Mouse (Mus musculus) CH12F3 (cell line): ENCODE results near the gene Zswim8.

Experiments
- in situ Hi-C: fragments of 300-500 bp; cut with MboI; formaldehyde crosslinking; loops from 2 replicates; pipeline ENCODE4 v1.14.3; 2020; ENCODE audit warnings: low sequenced_read_pairs

Gene Zswim8

DNA sequence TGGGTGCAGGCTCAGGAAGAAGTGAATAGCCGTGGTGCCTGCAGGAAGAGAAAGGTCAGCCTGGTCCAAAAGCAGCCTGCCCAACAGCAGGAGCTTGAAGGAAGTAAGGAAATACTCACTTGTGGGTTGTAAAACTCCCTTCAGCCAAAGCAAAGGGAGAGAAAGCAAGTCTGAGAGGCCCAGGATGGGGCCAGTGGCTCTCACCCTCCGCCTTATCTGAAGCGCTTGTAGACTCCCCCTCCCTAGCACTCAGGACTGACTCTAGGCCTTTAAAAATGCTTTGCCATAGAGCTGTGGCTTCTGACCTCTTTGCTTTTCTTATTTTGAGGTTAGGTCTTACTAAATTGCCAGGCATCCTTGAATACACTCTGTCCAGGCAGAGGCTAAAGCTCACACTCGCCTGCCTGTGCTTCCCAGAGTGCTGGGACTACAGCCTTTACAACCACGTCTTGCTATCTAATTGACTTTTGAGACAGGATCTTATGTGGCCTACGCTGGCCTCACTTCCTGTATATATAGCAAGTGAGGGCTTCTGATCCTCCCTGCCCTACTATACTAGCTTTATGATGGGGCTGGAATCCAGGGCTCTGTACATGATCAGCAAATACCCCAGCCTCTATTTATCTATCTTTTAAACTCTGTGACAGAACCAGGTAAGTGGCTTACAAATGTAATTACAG lies 18.4 kb downstream of the Zswim8 start:
- in situ Hi-C loops: no loop called here

DNA sequence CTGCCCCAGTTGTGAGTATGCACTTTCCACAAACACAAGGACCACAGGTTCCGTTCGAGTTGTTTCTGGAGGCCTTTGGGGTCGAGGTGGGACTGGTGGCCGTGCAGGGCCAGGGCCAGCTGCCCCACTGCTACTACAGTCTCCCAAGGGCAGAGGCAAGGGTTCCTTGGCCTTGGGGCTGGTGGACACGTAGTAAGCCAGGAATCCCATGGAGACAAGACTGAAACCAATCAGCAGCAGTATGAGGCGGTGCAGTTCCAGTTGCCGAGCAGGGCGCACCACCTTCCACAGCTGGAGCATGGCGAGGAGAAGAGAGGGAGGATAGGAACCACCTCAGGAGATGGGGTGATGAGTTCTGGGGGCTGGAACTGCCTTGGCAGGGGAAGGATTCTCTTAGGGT lies 22.5 kb downstream of the Zswim8 start:
- in situ Hi-C loops: no loop called here

DNA sequence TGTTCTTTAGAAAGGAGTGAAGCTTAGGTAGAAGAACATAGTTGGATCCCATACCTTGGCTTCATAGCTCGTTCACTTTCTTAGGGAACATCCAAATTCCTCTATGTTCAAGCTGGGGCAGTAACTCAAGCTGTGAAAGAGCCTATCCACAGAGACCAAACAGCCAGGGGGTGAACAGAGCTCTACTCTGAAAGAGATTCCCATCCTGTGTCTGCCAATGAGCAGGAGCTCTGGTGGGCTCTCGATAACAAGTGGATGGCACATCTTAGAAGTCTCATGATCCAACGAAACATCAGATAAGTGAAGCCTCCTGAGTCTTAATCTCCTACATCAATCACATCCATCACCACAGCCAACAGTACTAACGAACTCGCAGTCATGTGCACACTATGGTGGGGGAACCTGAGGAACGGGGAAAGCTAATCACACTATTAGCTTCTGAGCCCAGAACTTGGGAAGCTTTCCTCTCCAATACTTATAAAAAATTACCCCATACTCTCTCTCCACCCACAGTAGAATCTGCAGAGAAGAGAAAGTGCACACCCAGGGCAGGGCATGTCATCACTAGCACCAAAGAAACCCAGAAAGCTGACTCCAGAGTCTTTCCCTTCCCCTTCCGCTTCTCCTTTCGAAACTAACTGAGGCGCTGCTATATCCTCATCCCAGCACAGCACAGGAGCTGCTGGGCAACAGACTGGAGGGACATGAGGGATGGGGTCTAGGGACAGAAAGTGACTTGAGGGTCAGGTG lies 23.7 kb downstream of the Zswim8 start:
- in situ Hi-C loops: no loop called here

DNA sequence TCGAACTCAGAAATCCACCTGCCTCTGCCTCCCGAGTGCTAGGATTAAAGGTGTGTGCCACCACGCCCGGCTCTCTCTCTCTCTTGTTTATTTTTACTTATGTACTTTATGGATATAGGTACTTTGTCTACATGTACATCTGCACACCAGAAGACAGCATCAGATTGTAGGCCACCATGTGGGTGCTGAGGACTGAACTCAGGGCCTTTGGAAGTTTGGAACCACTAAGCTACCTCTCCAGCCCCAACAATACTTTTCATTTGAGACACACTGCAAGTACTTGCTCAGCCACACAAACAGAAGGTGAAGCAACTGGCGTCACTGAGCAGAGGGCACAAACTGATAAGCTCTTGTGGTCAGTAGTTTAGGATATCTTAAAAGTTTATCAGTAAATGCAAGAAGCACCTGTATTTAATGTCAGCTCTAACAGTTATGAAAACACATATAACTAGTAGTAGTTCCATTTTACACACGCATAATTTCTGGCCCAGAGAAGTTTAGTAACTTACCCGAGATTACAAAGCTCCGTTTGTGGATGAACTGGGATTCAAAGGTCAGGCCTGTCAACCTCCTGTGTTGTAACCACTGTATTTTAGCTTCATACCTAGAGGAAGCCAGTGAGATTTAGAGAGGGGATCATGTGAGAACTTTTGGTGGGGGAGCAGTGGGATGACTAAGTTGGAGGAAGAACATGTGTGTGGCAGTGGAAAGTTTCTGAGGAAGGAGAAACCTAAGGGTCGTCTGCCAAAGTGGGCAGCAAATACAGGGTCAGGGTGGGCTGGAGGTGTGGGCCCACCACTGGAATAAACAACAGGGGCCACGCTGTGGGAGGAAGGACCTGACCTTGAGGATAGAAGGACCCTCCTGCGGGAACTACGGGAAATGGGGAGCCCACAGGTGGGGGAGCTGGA lies 25.9 kb downstream of the Zswim8 start:
- in situ Hi-C loops: no loop called here

DNA sequence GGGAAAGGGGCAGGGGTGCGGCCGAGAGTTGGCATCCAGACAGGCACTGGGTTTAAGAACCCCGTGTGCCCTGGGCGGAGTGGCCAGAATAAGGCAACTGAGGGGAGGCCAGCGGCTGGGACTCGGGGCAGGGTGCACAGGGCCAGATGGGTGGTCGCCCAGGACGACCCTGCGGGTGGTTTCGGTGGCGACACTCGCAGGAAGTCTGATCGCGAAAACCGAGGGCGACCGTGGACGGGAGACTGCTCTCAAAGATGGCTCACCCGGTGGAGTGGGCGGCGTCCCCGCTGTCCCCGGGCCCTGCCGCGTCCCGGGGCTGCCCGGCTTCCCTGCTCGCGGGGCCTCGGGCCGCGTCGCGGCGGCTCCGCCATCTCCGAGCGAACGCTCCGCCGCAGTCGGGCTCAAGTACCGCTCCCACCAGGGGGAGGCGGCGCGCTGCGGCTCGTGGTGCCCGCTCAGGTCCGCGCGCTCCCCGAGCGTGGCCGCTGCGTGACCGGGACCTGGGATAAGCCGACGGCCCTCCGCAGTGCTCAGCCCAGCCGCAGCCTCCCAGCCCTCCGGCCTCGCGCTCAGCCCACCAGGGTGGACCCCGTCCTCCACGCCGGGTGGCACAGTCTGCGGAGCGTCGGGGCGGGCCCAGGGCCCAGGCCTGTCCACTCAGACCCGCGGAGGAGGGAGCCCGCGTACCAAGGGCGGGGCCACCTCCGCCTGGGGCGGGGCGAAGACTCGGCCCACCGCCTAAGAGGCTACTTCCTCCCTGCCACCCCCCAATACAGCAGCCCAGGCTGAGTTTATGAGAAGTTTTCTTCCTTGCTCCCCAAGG lies 26.8 kb downstream of the Zswim8 start, which contains the start of gene Ndst2:
Ndst2 (minus strand) TSS at position 611 of the 823 bp plus-strand sequence.
- in situ Hi-C loops: no loop called here

DNA sequence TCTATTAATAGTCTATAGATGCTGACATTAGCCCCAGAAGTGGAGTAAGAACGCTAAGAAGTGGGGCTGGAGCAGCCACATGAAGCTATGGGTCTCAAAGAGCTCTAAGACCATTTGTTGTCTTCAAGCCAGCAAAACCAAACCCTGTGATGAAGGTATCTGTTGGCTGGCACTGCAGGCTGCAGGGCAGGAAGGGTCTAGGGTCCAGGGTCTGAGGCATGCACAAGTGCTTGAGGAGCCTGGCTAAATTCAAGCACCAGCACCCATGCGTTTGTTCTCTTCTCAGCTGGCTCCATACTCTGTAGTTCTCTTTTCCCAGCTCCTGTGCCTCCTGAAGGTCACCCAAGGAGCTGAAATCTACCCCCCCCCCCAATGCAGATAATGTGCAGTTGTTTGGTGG lies 27.7 kb downstream of the Zswim8 start:
- in situ Hi-C loops: no loop called here

DNA sequence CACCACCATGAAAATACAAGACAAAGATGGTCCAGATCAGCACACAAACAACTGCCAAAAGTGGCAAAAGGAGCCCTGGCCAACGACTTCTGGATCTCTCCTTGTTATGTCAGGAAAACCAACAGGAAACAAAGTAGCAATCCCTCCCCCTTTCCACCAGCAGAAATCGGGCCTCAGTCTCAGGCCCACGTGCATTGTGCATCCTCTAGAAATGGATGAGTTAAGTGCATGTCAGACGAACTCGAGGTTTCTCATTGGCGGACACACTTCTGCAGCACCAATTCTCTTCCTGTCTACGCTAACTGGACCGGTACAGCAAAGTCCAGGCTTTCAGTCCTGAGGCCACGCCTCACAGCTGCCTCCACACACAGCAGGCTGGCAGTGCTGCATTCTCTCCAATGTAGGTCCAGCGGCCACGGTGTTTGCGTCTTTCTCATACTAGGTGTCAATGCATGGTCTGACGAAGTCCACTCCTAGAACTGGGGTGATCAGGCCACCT lies 28.6 kb downstream of the Zswim8 start:
- in situ Hi-C loops: no loop called here

DNA sequence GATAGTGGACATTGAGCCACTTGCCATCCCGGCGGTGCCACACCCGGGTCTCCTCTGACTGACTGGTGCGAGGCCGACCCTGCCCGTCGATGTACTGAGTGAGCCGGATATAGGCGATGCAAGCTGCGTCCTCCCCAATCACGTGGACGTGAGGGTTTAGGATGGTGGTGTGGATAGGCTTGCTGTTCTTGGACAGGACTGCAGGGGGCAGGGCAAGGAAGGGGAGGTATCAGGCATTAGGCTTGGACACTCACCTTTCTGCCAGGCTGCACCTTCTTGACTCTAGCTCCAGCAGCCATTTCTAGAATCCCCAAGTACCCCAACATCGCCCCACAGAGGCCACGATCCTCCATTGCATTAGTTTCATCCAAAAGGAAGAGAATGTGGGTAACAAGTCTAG lies 30.0 kb downstream of the Zswim8 start:
- in situ Hi-C loops: no loop called here

DNA sequence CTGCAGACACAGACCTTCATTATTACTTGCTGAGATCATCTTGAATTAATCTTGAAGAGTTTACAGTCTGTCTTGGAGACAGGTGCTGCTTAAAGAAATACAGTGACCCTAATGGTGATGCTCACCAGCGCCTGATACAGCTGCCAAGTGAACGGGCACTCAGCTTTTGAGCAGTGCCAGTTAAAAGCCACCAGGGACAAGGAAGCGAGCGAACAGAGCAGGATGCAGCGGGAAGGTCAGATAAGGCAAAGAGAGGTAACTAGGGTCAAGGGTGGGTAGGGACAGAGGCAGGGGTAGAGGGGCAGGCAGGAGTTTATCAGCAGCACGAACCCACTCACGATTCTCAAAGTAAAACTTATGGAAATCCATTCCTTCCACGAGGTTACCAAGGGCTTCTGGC lies 31.2 kb downstream of the Zswim8 start:
- in situ Hi-C loops: no loop called here

DNA sequence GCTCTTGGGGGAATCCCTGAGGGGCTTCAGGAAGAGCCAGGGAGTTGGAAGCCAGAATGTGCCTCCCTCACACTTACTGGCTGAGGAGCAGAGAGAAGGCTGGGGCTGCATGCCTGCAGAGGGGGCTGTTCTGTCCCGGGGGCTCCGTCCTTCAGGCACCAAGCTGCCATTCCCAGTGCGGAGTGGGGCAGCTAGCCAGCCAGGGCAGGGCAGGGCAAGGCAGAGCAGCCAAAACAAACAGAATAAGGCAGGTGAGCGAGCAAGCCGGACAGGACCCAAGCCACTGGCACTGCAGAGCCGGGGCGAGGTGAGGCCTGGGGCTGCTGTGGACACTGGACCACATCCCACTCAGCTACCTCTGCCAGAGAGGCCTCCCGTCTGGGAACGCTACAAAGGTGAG lies 33.9 kb downstream of the Zswim8 start:
- in situ Hi-C loops: no loop called here

DNA sequence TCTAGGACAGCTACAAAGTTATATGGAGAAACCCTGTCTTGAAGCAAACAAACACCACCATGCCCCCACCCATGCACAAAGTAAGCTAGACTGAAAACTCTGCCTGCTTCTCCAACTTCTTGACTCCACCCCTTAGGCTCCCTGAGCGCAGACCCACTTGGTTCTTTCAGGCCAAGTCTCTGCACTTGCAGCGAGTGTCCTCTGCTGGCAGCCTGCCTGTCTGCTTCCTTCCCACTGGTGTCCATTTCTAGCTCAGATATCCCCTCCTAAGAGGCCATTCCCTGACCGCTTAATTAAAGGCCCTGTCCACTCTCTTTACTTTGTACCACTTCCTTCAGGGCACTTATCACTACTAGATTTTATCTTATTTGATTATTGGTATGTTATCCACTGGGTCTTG lies 36.3 kb downstream of the Zswim8 start:
- in situ Hi-C loops: no loop called here

DNA sequence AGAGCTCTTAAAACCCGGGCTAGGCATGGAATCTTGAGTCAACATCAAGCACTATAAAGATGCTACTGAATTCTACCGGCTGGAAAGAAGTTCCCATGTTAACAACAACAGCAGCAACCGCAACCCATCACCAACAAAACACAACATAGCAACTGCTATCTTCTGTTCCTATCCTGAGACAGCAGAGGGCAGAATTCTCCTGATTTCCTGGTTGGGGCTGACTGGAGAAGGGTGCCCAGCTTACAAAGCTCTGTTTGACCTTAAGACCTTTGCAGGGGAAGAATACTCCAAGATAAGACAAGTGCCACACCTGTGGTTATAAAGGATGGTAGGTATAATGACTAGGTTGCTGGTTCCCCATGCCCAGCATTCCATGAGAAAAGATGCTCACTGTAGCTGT lies 39.6 kb downstream of the Zswim8 start:
- in situ Hi-C loops: no loop called here

DNA sequence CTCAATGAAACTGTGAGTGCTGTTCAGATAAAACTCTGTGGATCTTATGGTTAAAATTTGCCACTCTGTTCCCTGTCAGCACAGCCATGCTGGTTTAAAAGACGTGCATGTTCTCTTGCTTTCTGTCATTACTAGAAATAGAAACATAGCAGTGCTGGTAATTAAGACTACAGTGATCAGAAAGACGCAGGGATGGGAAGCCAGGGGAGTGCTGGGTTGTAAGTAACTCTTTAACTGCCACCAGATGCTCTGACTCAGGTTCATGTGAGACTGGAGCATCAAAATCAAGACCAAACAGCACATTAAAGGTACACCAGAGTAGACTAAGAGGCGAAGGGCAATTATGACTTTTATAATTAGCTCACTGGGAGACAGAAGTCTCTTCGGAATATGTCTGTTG lies 41.0 kb downstream of the Zswim8 start:
- in situ Hi-C loops: no loop called here

DNA sequence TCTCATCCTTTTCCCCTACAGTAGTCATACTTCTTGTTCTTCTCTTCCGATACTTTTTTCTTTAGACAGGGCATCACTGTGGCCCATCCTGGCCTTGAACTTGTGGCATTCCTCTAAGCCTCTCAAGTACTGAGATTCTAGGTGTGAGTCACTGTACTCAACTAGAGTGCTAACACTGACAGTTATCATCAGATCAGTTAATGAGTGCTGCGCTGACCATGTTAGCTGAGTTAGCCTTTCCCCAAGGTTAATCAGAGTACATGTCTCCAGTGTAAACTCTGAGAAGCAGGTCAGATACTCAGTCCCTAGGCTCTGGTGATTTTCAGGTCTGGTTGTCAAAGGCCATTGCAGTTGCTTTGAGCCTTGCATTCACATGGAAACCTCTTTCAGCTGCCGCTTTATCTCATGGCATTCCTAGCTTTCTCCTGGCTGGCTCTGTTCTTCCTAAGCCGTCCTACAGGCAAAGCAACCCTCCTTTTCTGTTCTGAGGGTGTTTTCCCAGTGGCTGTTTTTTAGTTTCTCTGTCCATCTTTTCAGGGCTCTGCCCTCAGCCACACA lies 42.2 kb downstream of the Zswim8 start:
- in situ Hi-C loops: no loop called here

DNA sequence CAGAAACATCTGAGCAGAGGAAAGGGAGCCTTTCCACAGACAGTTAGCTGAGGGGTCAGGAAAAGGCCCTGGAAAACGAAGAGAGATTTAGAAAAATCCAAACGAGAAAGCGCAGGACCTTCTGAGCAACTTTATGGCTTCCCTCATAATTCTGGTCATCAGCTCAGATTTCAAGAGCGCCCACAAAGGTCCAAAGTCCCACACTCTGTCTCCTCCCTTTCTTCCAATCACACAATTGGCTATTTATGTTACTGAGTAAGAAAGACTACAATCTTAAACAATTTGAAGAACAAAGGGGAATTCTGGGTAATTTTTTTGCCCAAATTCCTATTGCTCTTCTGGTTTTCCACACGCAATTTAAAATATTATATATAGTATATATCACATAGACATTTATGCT lies 43.2 kb downstream of the Zswim8 start:
- in situ Hi-C loops: no loop called here

DNA sequence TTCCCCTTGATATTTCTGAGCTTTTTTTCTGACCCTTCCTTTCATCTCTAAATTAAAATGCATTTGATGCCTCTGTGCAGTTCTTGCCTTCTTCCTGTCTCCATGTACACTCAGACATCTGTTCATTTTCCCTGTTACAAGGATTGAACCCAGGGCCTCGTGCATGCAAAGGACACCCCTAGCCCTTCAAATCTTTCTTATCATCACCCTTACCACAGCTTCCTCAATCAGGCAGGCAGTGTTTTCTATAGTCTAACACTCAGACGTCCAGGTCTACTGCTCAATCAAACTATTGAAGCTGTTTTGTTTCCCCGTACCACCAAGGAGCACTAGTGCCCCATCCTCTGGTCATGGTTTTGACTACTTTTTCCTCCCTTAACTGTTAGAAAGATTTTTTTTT lies 46.4 kb downstream of the Zswim8 start:
- in situ Hi-C loops: no loop called here

DNA sequence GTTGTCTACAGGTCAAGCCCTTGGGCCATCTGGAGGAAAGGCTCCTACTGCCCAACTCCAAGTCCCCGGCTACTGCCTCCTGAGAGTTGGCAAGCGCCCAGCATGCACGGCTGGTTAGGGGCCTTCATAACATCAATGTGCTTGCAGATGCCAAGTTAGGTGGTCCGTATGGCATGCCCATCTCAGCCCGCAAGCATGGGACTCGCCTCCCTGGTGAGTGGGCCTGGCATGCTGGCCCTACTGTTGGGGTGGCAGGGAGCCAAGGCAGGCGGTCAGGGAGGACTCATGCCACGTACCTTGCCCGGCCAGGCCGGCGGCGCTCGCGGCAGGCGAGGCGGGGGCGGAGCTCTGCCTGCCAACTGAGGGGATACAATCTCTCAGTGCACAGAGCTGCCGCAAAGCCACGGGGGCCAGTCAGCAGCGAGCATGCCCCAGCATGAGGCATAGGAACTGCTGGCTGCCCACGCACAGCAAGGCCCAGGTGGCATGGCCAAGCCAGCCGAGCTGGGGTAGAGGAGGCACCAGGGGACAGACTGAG lies 50.1 kb downstream of the Zswim8 start:
- in situ Hi-C loops: no loop called here

DNA sequence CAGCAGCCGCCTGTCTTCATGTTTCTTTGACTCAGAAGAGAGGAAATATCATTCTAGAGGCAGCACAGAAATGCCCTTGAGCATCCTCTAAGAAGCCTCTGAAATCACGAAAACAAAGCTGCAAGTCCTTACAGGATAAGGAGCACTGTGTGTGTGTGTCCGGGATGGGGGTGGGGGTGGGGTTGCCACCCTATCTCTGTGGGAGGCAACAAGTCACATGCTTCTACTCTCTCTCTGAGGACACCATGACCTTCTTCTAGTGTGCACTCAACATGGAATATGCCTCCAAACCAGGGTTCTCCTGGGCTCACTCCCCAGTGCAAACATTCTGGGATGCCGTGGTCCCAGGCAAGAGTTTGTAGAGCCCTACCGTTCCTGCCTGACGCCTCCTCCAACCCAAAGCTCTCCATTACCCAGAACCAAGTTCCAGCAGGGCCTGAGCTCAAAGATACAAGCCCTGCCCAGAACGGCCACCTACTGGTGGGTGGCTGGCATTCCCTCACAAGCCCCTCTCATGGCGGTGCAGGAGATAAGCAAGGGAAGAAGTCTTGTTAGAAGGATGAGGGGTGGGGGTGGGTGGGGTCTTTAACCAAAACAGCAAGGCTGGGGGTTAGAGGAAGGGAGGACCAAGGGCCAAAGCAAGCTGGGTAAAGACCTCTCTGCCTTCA lies 51.5 kb downstream of the Zswim8 start:
- in situ Hi-C loops: no loop called here

DNA sequence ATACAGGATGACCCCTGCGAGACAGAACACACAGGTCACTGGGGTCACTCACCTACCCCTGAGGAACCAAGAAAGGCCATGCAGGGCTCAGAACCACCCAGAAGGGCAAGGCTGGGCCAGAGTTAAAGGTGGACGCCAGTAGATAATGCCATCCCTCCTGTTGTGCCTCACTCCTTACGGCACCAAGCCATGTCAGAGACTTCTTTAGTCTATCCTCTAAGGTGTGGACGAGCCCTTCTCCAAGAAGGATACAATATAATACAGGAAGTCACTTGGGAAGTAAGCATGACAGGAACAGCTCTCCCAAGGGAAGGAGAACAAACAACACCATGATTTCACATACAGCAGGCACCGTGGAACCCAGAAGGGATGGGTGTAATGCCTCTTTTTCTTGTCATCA lies 57.6 kb downstream of the Zswim8 start:
- in situ Hi-C loops: loop anchor here (5.0 kb wide), 1 partner anchor 37 kb away; no protein-coding TSS in a partner anchor
